Mouse (Mus musculus) brown adipose tissue, adult 24 weeks (tissue): ENCODE measurements around the gene Zfp710. TPM values are rescaled to one million over a fixed set of nuclear protein-coding genes. Genes with fewer than 3 reads are reported as not detected.

Source experiments
- H3K27ac ChIP-seq: fragments of 200-500 bp; replicated peaks from 2 replicates; pipeline ENCODE4 v1.5.1; 2012; ENCODE audit warnings: low read depth, mild to moderate bottlenecking, low read length
- H3K4me1 ChIP-seq: fragments of 200-500 bp; 2 replicates; pipeline ENCODE4 v1.6.1; 2012; ENCODE audit warnings: low read length, mixed read lengths; ENCODE audit not compliant: control insufficient read depth, insufficient read depth, insufficient read length
- H3K4me3 ChIP-seq: fragments of 200-500 bp; 2 replicates; pipeline ENCODE4 v1.5.1; 2012; ENCODE audit warnings: low read depth, mild to moderate bottlenecking, low read length, moderate library complexity; ENCODE audit not compliant: insufficient read depth
- polyA plus RNA-seq: library from polyadenylated mRNA; stranded (reverse); fragments of >200 nt; gene quantifications from 2 replicates; pipeline ENCODE4 v1.2.4, GENCODE M21; 2012; ENCODE audit not compliant: missing spikeins, insufficient read depth, insufficient read length

Zfp710 gene
- polyA plus RNA-seq, 1 experiment: 6.4 TPM

- Histone ChIP-seq H3K4me1 (peaks cover 7% of the 10 kb centered on the region), H3K27ac (peak overlapping the region; percentile 17), H3K4me3 (no peak overlapping the region)
Observed at GRCm38 (mm10) chr7:80018506-80019452, 5.8 kb upstream of the Zfp710 start.

DNA sequence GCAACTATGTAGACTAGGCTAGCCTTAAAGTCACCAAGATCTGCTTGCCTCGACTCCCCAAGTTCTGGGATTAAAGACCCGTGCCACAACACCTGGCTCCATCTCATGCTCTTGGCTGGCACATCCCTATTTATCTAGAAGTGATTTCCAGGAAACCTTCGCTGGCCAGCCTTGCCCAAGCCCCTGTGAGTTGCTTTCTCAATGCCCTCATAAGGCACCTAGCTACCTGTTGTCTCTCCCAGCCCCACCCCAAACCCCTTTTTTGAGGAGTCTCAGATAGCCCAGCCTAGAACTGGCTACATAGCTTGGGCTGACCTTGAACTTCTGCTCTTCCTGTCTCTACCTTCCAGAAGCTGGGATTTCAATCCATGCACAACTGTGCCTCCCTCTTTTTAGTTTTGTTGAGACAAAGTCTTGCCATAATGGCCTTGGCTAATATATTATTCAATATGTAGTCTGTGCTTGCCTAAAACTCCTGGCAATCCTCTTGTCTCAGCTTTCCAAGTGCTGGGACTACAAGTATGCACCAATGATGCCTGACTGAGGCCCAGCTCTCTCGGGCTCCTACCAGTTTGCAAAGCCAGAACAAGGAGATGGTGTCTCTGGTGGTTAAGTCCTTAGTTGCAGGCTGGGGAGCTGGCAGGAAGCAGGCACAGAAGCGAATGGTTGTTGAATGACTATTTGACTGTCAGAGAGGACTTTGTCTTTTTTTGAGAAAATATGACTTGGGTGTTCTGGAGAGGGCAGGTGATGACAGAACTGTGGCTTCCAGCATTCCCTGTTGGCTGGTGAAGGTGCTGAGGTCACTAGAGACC, 786 bp upstream of the Zfp710 start:
- Histone ChIP-seq H3K27ac (peak overlapping the region; percentile 95), H3K4me3 (peak overlapping the region; percentile 89; the same call in 1 of the 2 replicates), H3K4me1 (peaks cover 7% of the 10 kb centered on the region)

GRCm38 (mm10) chr7:80025391-80026117, 940 bp downstream of the Zfp710 start:
- peak overlapping the region; percentile 89 for H3K4me3 ChIP-seq

GRCm38 (mm10) chr7:80026118-80026989, 1.7 kb downstream of the Zfp710 start:
- Histone ChIP-seq H3K27ac (peak overlapping the region; percentile 95), H3K4me1 (peaks cover 19% of the 10 kb centered on the region), H3K4me3 (peak overlapping the region; percentile 89)

More at GRCm38 (mm10) chr7:80025391-80026117, 940 bp downstream of the Zfp710 start:
- H3K27ac ChIP-seq: peak overlapping the region; percentile 95
- H3K4me1 ChIP-seq: peaks cover 17% of the 10 kb centered on the region

GRCm38 (mm10) chr7:80026990-80027635, 2.5 kb downstream of the Zfp710 start:
- Histone ChIP-seq H3K4me1 (peaks cover 26% of the 10 kb centered on the region), H3K27ac (peak overlapping the region; percentile 95), H3K4me3 (peak overlapping the region; percentile 89)

DNA sequence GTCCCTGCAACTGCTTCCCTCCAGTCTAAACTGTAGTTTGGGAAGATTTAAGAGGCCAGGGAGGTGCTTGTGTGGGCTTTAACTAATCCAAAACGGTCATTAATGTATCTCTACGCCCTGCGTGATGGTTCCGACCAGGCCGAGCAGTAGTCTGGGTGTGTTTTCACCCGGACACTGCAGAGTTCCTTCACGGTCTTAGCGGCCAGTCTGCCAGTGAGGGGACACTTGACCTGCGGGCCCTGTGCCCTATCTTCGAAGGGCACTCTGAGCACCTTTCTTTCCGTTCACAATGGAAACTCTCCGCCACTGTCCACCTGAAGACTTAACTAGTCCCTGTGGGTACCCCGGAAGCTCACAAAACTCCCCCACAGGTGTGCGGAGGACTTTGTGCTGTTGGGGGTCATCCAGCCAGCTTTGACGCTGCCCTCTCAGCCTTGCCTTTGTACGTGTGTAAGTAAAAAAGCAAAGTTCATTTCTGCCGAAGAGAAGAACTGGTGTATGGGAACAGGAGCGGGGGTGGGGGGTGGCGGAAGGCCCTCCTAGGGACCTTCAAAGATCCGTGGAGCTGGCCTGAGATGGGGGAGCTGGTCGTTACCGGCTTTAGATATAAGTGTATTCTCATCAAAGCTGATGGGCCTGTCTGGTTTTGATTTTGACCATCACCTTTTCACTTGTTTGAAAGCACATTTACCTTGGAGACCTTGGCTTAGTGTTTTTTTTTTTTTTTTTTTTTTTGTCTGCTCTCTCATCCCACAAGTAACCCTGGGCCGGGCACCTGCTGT, 3.2 kb downstream of the Zfp710 start:
- peak overlapping the region; percentile 89 for H3K4me3 ChIP-seq
- peaks cover 30% of the 10 kb centered on the region for H3K4me1 ChIP-seq
- peak overlapping the region; percentile 95 for H3K27ac ChIP-seq

GRCm38 (mm10) chr7:80028418-80028720, 3.8 kb downstream of the Zfp710 start:
- H3K4me1 ChIP-seq: peaks cover 34% of the 10 kb centered on the region
- peak overlapping the region; percentile 89 for H3K4me3 ChIP-seq
- H3K27ac ChIP-seq: peak overlapping the region; percentile 95

DNA sequence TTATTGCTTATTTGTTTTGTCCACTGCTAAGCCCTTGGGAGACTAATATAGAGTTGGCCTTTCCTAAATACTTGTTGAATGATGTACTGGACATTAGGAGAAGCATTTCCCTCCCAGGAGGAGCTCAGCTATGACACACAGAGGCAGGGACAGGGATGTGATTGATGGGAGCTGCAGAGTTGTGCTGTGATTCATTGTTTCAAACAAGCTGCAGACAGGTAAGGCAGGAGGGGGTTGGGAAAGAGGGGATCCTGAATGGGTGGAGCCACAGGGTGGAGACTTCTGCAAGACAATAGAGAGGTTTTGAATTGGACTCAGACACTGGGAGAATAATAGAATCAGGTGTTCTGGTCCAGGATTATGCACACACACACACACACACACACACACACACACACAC, 5.4 kb downstream of the Zfp710 start:
- H3K4me1 ChIP-seq: peaks cover 42% of the 10 kb centered on the region
- H3K27ac ChIP-seq: 0 out of 2 replicates have a peak overlapping the region, but pooled peaks have one; percentile 95
- no peak overlapping the region for H3K4me3 ChIP-seq

- peaks cover 47% of the 10 kb centered on the region for H3K4me1 ChIP-seq
- H3K4me3 ChIP-seq: no peak overlapping the region
- no peak overlapping the region for H3K27ac ChIP-seq
Observed at GRCm38 (mm10) chr7:80030486-80030885, 5.9 kb downstream of the Zfp710 start.

GRCm38 (mm10) chr7:80030987-80031386, 6.4 kb downstream of the Zfp710 start:
- H3K4me3 ChIP-seq: no peak overlapping the region
- H3K4me1 ChIP-seq: peaks cover 51% of the 10 kb centered on the region
- no peak overlapping the region for H3K27ac ChIP-seq

DNA sequence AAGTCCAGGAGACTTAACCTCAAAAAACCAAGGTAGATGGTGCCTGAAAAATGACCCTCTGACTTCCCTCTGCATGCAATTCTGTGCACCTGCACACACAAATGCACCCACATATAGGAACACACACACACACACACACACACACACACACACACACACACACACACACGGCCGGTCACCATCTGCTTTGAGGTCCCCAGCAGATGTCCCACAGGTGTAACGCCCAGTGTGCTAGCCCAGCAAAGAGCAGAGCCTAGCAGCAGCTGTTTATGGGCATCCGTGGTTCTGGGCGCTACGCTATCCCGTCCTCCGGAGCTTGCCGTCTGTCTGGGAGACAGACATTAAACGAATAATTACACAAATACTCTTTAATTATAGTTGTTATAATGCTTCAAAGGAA, 6.9 kb downstream of the Zfp710 start:
- Histone ChIP-seq H3K4me1 (peaks cover 53% of the 10 kb centered on the region), H3K4me3 (no peak overlapping the region), H3K27ac (no peak overlapping the region; the same call in 1 of the 2 replicates)

DNA sequence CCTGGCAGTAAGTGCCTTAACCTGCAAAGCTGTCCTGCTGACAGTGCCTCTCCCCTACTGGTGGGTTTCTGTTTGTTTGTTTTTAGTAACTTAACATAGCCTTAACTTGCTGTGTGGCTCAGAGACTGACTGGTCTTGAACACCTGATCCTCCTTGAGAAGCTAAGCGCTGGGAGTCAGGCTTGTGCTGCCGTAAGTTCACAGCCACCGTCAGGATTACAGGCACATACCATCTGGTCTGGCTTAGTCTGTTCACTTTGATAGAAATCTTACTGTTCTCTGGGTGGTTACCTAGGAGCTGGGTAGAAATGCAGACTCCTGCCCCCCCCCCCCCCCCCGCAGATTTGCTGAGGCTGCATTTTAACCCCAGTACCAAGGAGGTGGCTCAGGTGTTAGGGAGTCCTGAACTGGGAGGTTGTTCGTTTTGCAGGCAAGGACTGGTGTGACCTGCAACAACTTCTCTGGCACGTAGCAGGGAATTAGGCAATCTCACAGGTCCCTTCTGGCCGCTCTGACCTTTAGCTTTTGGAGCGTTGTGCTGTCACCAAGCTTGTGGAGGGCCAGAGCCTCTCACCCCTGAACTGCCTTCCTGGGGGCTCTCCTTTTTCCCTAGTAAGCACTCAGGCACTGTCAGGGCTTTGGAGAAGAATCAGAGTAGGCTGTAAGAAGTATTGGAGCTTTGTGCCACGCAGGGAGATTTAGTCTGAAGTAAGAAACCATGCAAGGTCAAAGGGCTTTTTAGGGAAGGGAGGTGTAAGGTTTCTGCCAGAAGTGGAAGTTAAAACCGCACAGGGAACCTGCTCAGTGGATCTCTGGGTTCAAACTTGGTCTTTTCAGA, 7.8 kb downstream of the Zfp710 start:
- H3K4me3 ChIP-seq: peak overlapping the region; percentile 47; the same call in 1 of the 2 replicates
- H3K4me1 ChIP-seq: peaks cover 56% of the 10 kb centered on the region
- peak overlapping the region; percentile 94 for H3K27ac ChIP-seq
